Mouse (Mus musculus): ENCODE results near the gene Rundc3b. TPM values are rescaled to one million over a fixed set of nuclear protein-coding genes. Genes with fewer than 3 reads are reported as not detected.

Gene Rundc3b
- polyA plus RNA-seq, 2 experiments, result 4.2 to 4.3 TPM

- no peak for TF ChIP-seq POLR2A (IDR thresholded peaks at IDR 0.05; ENCODE audit: borderline replicate concordance, extremely low read depth, insufficient read depth, insufficient read length)
- no peaks in the 10 kb centered on the region for H3K27me3 ChIP-seq (ENCODE audit: control insufficient read depth, insufficient read depth, low read length)
- H3K9ac ChIP-seq (ENCODE audit: low read depth, low read length, severe bottlenecking), result no peak overlapping the region
- no peaks in the 10 kb centered on the region for H3K4me1 ChIP-seq (ENCODE audit: control insufficient read depth, insufficient read depth, low read length)
- H3K36me3 ChIP-seq (ENCODE audit: control insufficient read depth, insufficient read depth, low read length), result no peaks in the 10 kb centered on the region
- 78% methylated on average over 3 of the region's 3 CpGs for WGBS
- H3K9me3 ChIP-seq (ENCODE audit: control insufficient read depth, low read length), result no peaks in the 10 kb centered on the region
- no peak overlapping the region for H3K4me3 ChIP-seq (replicated peaks; ENCODE audit: low read length)
- no peak overlapping the region for H3K27ac ChIP-seq (replicated peaks; ENCODE audit: low read depth, low read length)
- ATAC-seq (ENCODE audit: low FRiP score, low read depth) (no peak), DNase-seq (ENCODE audit: low spot score) (no peak)
- H3K4me2 ChIP-seq (replicated peaks; ENCODE audit: low read depth, low read length, severe bottlenecking), result no peak overlapping the region
These were observed 10.1 kb upstream of the Rundc3b start for GRCm38 (mm10) chr5:8632901-8633300.

- 2% methylated on average over 32 of the region's 49 CpGs for WGBS
- H3K27me3 ChIP-seq (ENCODE audit: control insufficient read depth, insufficient read depth, low read length), result no peaks in the 10 kb centered on the region
- peak overlapping the region; percentile 84 for H3K4me3 ChIP-seq (replicated peaks; ENCODE audit: low read length)
- H3K4me2 ChIP-seq (replicated peaks; ENCODE audit: low read depth, low read length, severe bottlenecking), result peak overlapping the region; percentile 88
- H3K27ac ChIP-seq (replicated peaks; ENCODE audit: low read depth, low read length), result peak overlapping the region; percentile 43; the same call in 1 of the 2 replicates
- H3K9me3 ChIP-seq (ENCODE audit: control insufficient read depth, low read length), result no peaks in the 10 kb centered on the region
- ATAC-seq (ENCODE audit: low FRiP score, low read depth) (peak; percentile 52), DNase-seq (ENCODE audit: low spot score) (peak; percentile 32)
- no peaks in the 10 kb centered on the region for H3K36me3 ChIP-seq (ENCODE audit: control insufficient read depth, insufficient read depth, low read length)
- H3K4me1 ChIP-seq (ENCODE audit: control insufficient read depth, insufficient read depth, low read length), result 0 out of 2 replicates have a peak, but pooled peaks cover 2% of the 10 kb centered on the region
- TF ChIP-seq POLR2A (IDR thresholded peaks at IDR 0.05; ENCODE audit: borderline replicate concordance, extremely low read depth, insufficient read depth, insufficient read length), result no peak
- H3K9ac ChIP-seq (ENCODE audit: low read depth, low read length, severe bottlenecking), result peak overlapping the region; percentile 75
These were observed 619 bp downstream of the Rundc3b start for GRCm38 (mm10) chr5:8622071-8622595.

DNA sequence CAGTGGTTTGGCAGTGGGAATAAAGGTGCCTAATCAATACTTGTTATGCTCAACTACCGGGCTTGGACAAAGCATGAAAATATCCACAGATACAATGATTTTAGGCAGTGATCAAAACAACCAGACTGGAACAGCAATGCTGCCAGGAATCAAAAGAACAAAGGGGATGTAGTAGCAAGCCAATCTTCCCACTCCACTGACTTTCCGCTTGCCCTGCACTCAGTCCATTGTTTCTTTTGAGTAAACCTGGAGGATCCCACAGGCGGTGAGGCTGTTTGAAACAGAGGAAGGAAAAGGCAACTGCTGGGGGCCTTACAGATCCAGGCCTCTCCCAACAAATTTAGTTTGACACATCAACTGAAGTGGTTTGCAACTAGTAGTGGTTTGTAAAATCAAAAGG, 51.6 kb downstream of the Rundc3b start:
- no peak overlapping the region for H3K4me3 ChIP-seq (replicated peaks; ENCODE audit: low read length)
- DNase-seq (ENCODE audit: low spot score) (no peak), ATAC-seq (ENCODE audit: low FRiP score, low read depth) (no peak)
- no peaks in the 10 kb centered on the region for H3K4me1 ChIP-seq (ENCODE audit: control insufficient read depth, insufficient read depth, low read length)
- H3K36me3 ChIP-seq (ENCODE audit: control insufficient read depth, insufficient read depth, low read length), result no peaks in the 10 kb centered on the region
- H3K4me2 ChIP-seq (replicated peaks; ENCODE audit: low read depth, low read length, severe bottlenecking), result no peak overlapping the region
- H3K27me3 ChIP-seq (ENCODE audit: control insufficient read depth, insufficient read depth, low read length), result no peaks in the 10 kb centered on the region
- no peak overlapping the region for H3K27ac ChIP-seq (replicated peaks; ENCODE audit: low read depth, low read length)
- TF ChIP-seq POLR2A (IDR thresholded peaks at IDR 0.05; ENCODE audit: borderline replicate concordance, extremely low read depth, insufficient read depth, insufficient read length), result no peak
- no peaks in the 10 kb centered on the region for H3K9me3 ChIP-seq (ENCODE audit: control insufficient read depth, low read length)
- 82% methylated on average over 3 of the region's 3 CpGs for WGBS
- no peak overlapping the region for H3K9ac ChIP-seq (ENCODE audit: low read depth, low read length, severe bottlenecking)

DNA sequence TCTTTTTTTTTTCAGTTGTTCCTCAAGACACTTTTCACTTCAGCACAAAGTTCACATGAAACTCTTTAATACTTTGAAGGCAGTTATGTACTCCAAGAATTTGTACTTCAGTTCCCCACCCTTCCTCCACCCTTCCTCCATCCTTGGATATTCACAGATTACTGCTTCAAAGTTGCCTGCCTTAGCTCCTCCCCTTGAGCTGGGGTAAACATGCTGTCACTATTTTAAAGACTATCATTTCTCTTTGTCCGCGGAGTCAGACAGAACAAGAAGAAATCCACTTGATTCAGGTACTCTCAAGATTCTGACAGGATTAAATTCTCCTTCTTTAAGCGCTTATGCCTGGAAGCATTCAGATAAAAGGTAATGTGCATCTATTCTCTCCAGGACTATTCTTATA, 55.9 kb downstream of the Rundc3b start:
- DNase-seq (ENCODE audit: low spot score), result no peak
- H3K27me3 ChIP-seq (ENCODE audit: control insufficient read depth, insufficient read depth, low read length), result no peaks in the 10 kb centered on the region
- no peak overlapping the region for H3K4me3 ChIP-seq (replicated peaks; ENCODE audit: low read length)
- H3K9me3 ChIP-seq (ENCODE audit: control insufficient read depth, low read length), result no peaks in the 10 kb centered on the region
- H3K4me1 ChIP-seq (ENCODE audit: control insufficient read depth, insufficient read depth, low read length), result no peaks in the 10 kb centered on the region
- no peak overlapping the region for H3K4me2 ChIP-seq (replicated peaks; ENCODE audit: low read depth, low read length, severe bottlenecking)
- ATAC-seq (ENCODE audit: low FRiP score, low read depth), result no peak
- TF ChIP-seq POLR2A (IDR thresholded peaks at IDR 0.05; ENCODE audit: borderline replicate concordance, extremely low read depth, insufficient read depth, insufficient read length), result no peak
- H3K27ac ChIP-seq (replicated peaks; ENCODE audit: low read depth, low read length), result no peak overlapping the region
- H3K9ac ChIP-seq (ENCODE audit: low read depth, low read length, severe bottlenecking), result no peak overlapping the region
- H3K36me3 ChIP-seq (ENCODE audit: control insufficient read depth, insufficient read depth, low read length), result no peaks in the 10 kb centered on the region
- WGBS, result 59% methylated on average over 3 of the region's 3 CpGs

DNA sequence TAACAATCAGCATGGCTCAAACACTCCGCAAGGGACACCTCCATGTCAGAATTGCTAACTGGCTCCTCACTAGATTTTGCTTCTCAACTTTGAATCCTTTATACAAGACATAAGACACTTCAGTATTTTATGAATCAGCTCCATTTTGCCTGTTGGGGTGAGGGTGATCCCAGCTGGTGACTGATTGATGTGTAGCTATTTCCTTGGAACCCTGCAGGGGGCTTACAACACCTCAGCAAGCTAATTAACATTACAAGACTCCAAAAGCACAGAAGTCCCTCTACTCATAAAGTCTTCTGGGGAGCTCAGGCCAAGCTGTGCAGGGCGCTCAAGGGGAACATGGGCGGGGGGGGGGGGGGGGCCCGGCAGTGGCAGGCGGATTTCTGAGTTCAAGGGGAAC, 78.2 kb downstream of the Rundc3b start:
- Histone ChIP-seq H3K4me1 (ENCODE audit: control insufficient read depth, insufficient read depth, low read length) (peaks cover 6% of the 10 kb centered on the region; the same call in 1 of the 2 replicates), H3K4me3 (replicated peaks; ENCODE audit: low read length) (no peak overlapping the region), H3K36me3 (ENCODE audit: control insufficient read depth, insufficient read depth, low read length) (no peaks in the 10 kb centered on the region), H3K9me3 (ENCODE audit: control insufficient read depth, low read length) (no peaks in the 10 kb centered on the region), H3K27ac (replicated peaks; ENCODE audit: low read depth, low read length) (no peak overlapping the region), H3K27me3 (ENCODE audit: control insufficient read depth, insufficient read depth, low read length) (no peaks in the 10 kb centered on the region), H3K9ac (ENCODE audit: low read depth, low read length, severe bottlenecking) (no peak overlapping the region), H3K4me2 (replicated peaks; ENCODE audit: low read depth, low read length, severe bottlenecking) (no peak overlapping the region)
- 46% methylated on average over 2 of the region's 5 CpGs for WGBS
- no peak for TF ChIP-seq POLR2A (IDR thresholded peaks at IDR 0.05; ENCODE audit: borderline replicate concordance, extremely low read depth, insufficient read depth, insufficient read length)
- ATAC-seq (ENCODE audit: low FRiP score, low read depth) (no peak), DNase-seq (ENCODE audit: low spot score) (no peak)
